In genomic region chr16:32934470-32934869, GRCm38 (mm10) we compare ENCODE assay signal across 15 mouse cellular contexts. TPM values are rescaled to one million over a fixed set of nuclear protein-coding genes. Genes with fewer than 3 reads are reported as not detected.
DNase-seq lines count a peak whose midpoint lies in the region; ATAC-seq and TF ChIP-seq lines count a peak whose summit lies in the region.
"Had no signal": no experiment of that assay in that cellular context is flagged by ENCODE, and none has a peak within 500 bp of the region (broad histone marks: within the 10 kb centered on the region; RNA-seq: fewer than 3 reads in every experiment).

No protein-coding gene starts in this region.

- H3K79me2 ChIP-seq in C2C12 (ENCODE audit: control insufficient read depth, insufficient read depth) = peaks cover 99% of the 10 kb centered on the region

- 80% methylated on average over 2 of the region's 2 CpGs for WGBS in embryonic facial prominence, embryonic 14.5 days
- WGBS in embryonic facial prominence, embryonic 10.5 days = 85% methylated on average over 2 of the region's 2 CpGs
- WGBS in forebrain, embryonic 15.5 days = 75% methylated on average over 2 of the region's 2 CpGs

- DNase-seq in embryonic facial prominence, embryonic 14.5 days (ENCODE audit: low spot score) = peak; percentile 38
- DNase-seq in embryonic facial prominence, embryonic 10.5 days (ENCODE audit: low spot score) = no peak
- DNase-seq in kidney, postnatal 36 days = peak; percentile 29 to 38
- no peak for DNase-seq in kidney, postnatal 10 days
- peak; percentile 50 for DNase-seq in induced T-regulatory cell, adult 2 months (ENCODE audit: low read depth)
- no peak for DNase-seq in cerebellum, postnatal 4 days (ENCODE audit: low spot score in 2 of 2)
- DNase-seq: adrenal gland, postnatal 36 days; cerebellum, adult 18-20 months; embryo, embryonic 11 days; heart, postnatal 36 days had no signal

- TF ChIP-seq CTCF in C2C12 (IDR thresholded peaks at IDR 0.05; ENCODE audit: control insufficient read depth, insufficient read depth, insufficient read length) = no peak

- H3K79me3 ChIP-seq in C2C12 (ENCODE audit: low read depth) = peaks cover 70% of the 10 kb centered on the region

- H3K4me3 ChIP-seq in embryonic facial prominence, embryonic 14.5 days (ENCODE audit: low read depth, low read length) = no peak overlapping the region
- H3K4me3 ChIP-seq in embryonic facial prominence, embryonic 10.5 days = no peak overlapping the region
- no peak overlapping the region for H3K4me3 ChIP-seq in C2C12 (ENCODE audit: insufficient read depth, poor library complexity, severe bottlenecking)
- no peak overlapping the region for H3K4me3 ChIP-seq in forebrain, embryonic 15.5 days
- H3K4me3 ChIP-seq: limb, embryonic 15.5 days; midbrain, embryonic 12.5 days had no signal

- H3K27ac ChIP-seq in embryonic facial prominence, embryonic 14.5 days (replicated peaks; ENCODE audit: low read depth, low read length) = no peak overlapping the region; the same call in 1 of the 2 replicates
- H3K27ac ChIP-seq in embryonic facial prominence, embryonic 10.5 days (replicated peaks) = no peak overlapping the region
- no peak overlapping the region for H3K27ac ChIP-seq in forebrain, embryonic 15.5 days (replicated peaks)
- H3K27ac ChIP-seq: limb, embryonic 15.5 days; midbrain, embryonic 12.5 days; stomach, postnatal 0 days had no signal

- no peak overlapping the region for H3K9ac ChIP-seq in embryonic facial prominence, embryonic 14.5 days (ENCODE audit: low read depth, low read length)
- no peak overlapping the region for H3K9ac ChIP-seq in forebrain, embryonic 15.5 days (replicated peaks)
- H3K9ac ChIP-seq: limb, embryonic 15.5 days; midbrain, embryonic 12.5 days had no signal

- H3ac ChIP-seq in C2C12 (ENCODE audit: control insufficient read depth, insufficient read length, low read depth) = no peak overlapping the region

- no peaks in the 10 kb centered on the region for H3K36me3 ChIP-seq in embryonic facial prominence, embryonic 14.5 days (ENCODE audit: control insufficient read depth, insufficient read depth, low read length)
- H3K36me3 ChIP-seq in embryonic facial prominence, embryonic 10.5 days (replicated peaks) = no peaks in the 10 kb centered on the region
- no peaks in the 10 kb centered on the region for H3K36me3 ChIP-seq in C2C12 (ENCODE audit: control insufficient read depth, insufficient read depth)
- no peaks in the 10 kb centered on the region for H3K36me3 ChIP-seq in forebrain, embryonic 15.5 days
- H3K36me3 ChIP-seq: limb, embryonic 15.5 days; midbrain, embryonic 12.5 days had no signal

- no peaks in the 10 kb centered on the region for H3K27me3 ChIP-seq in embryonic facial prominence, embryonic 14.5 days (replicated peaks; ENCODE audit: control insufficient read depth, insufficient read depth, low read length)
- no peaks in the 10 kb centered on the region for H3K27me3 ChIP-seq in embryonic facial prominence, embryonic 10.5 days (replicated peaks; ENCODE audit: low read depth, poor library complexity, severe bottlenecking)
- no peaks in the 10 kb centered on the region for H3K27me3 ChIP-seq in C2C12 (ENCODE audit: control insufficient read depth, insufficient read depth, insufficient read length)
- no peaks in the 10 kb centered on the region for H3K27me3 ChIP-seq in forebrain, embryonic 15.5 days
- H3K27me3 ChIP-seq: limb, embryonic 15.5 days; midbrain, embryonic 12.5 days had no signal

- H3K4me2 ChIP-seq in embryonic facial prominence, embryonic 14.5 days (ENCODE audit: low read depth, low read length) = no peak overlapping the region
- H3K4me2 ChIP-seq in forebrain, embryonic 15.5 days (replicated peaks) = no peak overlapping the region
- H3K4me2 ChIP-seq: limb, embryonic 15.5 days; midbrain, embryonic 12.5 days had no signal

- ATAC-seq in embryonic facial prominence, embryonic 14.5 days (ENCODE audit: low read depth) = 0 out of 2 replicates have a peak, but pooled peaks have one; percentile 26
- ATAC-seq in forebrain, embryonic 15.5 days (replicated peaks) = no peak

- no peaks in the 10 kb centered on the region for H3K9me3 ChIP-seq in embryonic facial prominence, embryonic 14.5 days (ENCODE audit: control insufficient read depth, low read length)
- H3K9me3 ChIP-seq in embryonic facial prominence, embryonic 10.5 days = no peaks in the 10 kb centered on the region
- no peaks in the 10 kb centered on the region for H3K9me3 ChIP-seq in forebrain, embryonic 15.5 days
- H3K9me3 ChIP-seq: limb, embryonic 15.5 days; midbrain, embryonic 12.5 days had no signal

- peaks cover 7% of the 10 kb centered on the region for H3K4me1 ChIP-seq in embryonic facial prominence, embryonic 14.5 days (ENCODE audit: control insufficient read depth, insufficient read depth, low read length)
- H3K4me1 ChIP-seq in embryonic facial prominence, embryonic 10.5 days = peaks cover 19% of the 10 kb centered on the region
- H3K4me1 ChIP-seq in forebrain, embryonic 15.5 days = peaks cover 15% of the 10 kb centered on the region

TF ChIP-seq in C2C12, 6 proteins besides CTCF, POLR2A, EP300 and RAD21:
- TF ChIP-seq USF1 (IDR thresholded peaks at IDR 0.05; ENCODE audit: low read depth) (peak; percentile 21), MYOG (IDR thresholded peaks at IDR 0.05; ENCODE audit: control insufficient read depth, extremely low read depth, insufficient read length) (no peak), MYOD1 (IDR thresholded peaks at IDR 0.05; ENCODE audit: control insufficient read depth, insufficient read length, low read depth) (no peak), MAX (IDR thresholded peaks at IDR 0.05) (no peak), CEBPB (IDR thresholded peaks at IDR 0.05; ENCODE audit: low read depth) (no peak), FOSL1 (IDR thresholded peaks at IDR 0.05; ENCODE audit: insufficient read depth, low read length, poor library complexity, severe bottlenecking) (no peak)

RNA-seq across cellular contexts. Expression of gene Lrch3, which starts 20.6 kb away (rescaled TPM):
- polyA plus RNA-seq in embryonic facial prominence, embryonic 14.5 days (2014; fragmentation: Nextera tagmentation; extraction: Ambion mirVana) = 23.5 and 25.3 TPM in 2 replicates
- 31.4 and 32.3 TPM in 2 replicates for polyA plus RNA-seq in embryonic facial prominence, embryonic 10.5 days (2016; fragmentation: Nextera tagmentation; extraction: Ambion mirVana)
- 6.7 TPM for polyA plus RNA-seq in C2C12 (2012; fragmentation: generic; extraction: Trizol)
- polyA plus RNA-seq in forebrain, embryonic 15.5 days (2015; fragmentation: Nextera tagmentation; extraction: Ambion mirVana) = 36.5 and 39.4 TPM in 2 replicates

RNA-seq across cellular contexts. Expression of gene Rubcn, which starts 56.9 kb away (rescaled TPM):
- polyA plus RNA-seq in embryonic facial prominence, embryonic 14.5 days (2014; fragmentation: Nextera tagmentation; extraction: Ambion mirVana) = 19.6 and 20.3 TPM in 2 replicates
- polyA plus RNA-seq in embryonic facial prominence, embryonic 10.5 days (2016; fragmentation: Nextera tagmentation; extraction: Ambion mirVana) = 17.7 and 19.9 TPM in 2 replicates
- 22.1 TPM for polyA plus RNA-seq in C2C12 (2012; fragmentation: generic; extraction: Trizol)
- polyA plus RNA-seq in forebrain, embryonic 15.5 days (2015; fragmentation: Nextera tagmentation; extraction: Ambion mirVana) = 32.3 and 33.7 TPM in 2 replicates

RNA-seq across cellular contexts. Expression of gene Fyttd1, which starts 57.2 kb away (rescaled TPM):
- 136 and 141 TPM in 2 replicates for polyA plus RNA-seq in embryonic facial prominence, embryonic 14.5 days (2014; fragmentation: Nextera tagmentation; extraction: Ambion mirVana)
- 102 and 104 TPM in 2 replicates for polyA plus RNA-seq in embryonic facial prominence, embryonic 10.5 days (2016; fragmentation: Nextera tagmentation; extraction: Ambion mirVana)
- polyA plus RNA-seq in C2C12 (2012; fragmentation: generic; extraction: Trizol) = 16.8 TPM
- polyA plus RNA-seq in forebrain, embryonic 15.5 days (2015; fragmentation: Nextera tagmentation; extraction: Ambion mirVana) = 110 and 122 TPM in 2 replicates

Comparison
In these comparisons a context has a peak if more than half of its experiments do, and no peak if none do; other contexts are left out.
1. DNase-seq: peak in embryonic facial prominence, embryonic 14.5 days (single experiment), kidney, postnatal 36 days (2 of 2) and induced T-regulatory cell, adult 2 months (single experiment); none in embryonic facial prominence, embryonic 10.5 days (single experiment), kidney, postnatal 10 days (single experiment) and cerebellum, postnatal 4 days (0 of 2).